Mouse (Mus musculus): Measurements from ENCODE around the gene Dctn1. TPM values are rescaled to one million over a fixed set of nuclear protein-coding genes. Genes with fewer than 3 reads are reported as not detected.
A peak's percentile ranks its signal among the peaks of the same experiment; 100 is the strongest.
"Not testable (repeated sequence)": the region's sequence is repeated elsewhere in the genome, so short reads cannot be mapped to it uniquely, and the experiment has no call there.

Dctn1 gene
- polyA plus RNA-seq, 1 experiment from 2014 or later, result 101 TPM

DNA sequence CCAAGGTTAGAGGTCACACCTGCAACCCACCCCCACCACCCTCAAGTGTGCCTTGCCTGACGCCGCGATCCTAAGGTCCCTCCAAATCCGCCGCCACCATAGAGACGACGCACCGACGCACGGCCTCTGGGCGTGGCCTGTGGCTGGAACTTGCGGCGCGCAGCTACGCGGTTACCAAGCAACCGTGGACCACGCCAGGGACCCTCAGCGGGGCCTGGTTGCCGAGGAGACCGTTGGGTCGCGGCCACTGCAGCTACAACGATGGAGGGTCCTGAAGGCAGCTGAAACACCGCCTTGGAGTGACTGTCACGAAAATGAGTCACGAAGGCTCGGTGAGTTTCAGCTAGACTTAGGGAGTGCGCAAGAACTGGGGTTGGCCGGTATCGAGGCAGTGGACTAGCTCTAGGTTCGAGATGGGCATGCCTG, 9.4 kb upstream of the Dctn1 start, which contains the start of the genes Wdr54 and 1700003E16Rik:
Wdr54 (minus strand) TSS at position 139 of the 426 bp plus-strand sequence.
1700003E16Rik (plus strand) TSS at position 146 of the 426 bp plus-strand sequence.
- H3K36me3 ChIP-seq (ENCODE audit: control insufficient read depth, insufficient read depth, low read length), result peaks cover 13% of the 10 kb centered on the region; the same call in 1 of the 2 replicates
- H3K9ac ChIP-seq (ENCODE audit: low read length), result peak within 1 kb of the TSS; percentile 68
- no peaks in the 10 kb centered on the region for H3K9me3 ChIP-seq (replicated peaks; ENCODE audit: control insufficient read depth, low read length)
- WGBS, result 0% methylated on average over 32 of the region's 32 CpGs
- peak within 1 kb of the TSS; percentile 80 for H3K4me2 ChIP-seq (ENCODE audit: low read length)
- H3K27me3 ChIP-seq (replicated peaks; ENCODE audit: control insufficient read depth, insufficient read depth, low read length), result peaks cover 13% of the 10 kb centered on the region
- peak within 1 kb of the TSS; percentile 52 for H3K4me3 ChIP-seq (ENCODE audit: low read depth, low read length)
- DNase-seq (ENCODE audit: low spot score) (peak; percentile 92), ATAC-seq (peak; percentile 97)
- H3K27ac ChIP-seq (ENCODE audit: low read depth, low read length), result peak within 1 kb of the TSS; percentile 2; the same call in 1 of the 2 replicates
- H3K4me1 ChIP-seq (ENCODE audit: control insufficient read depth, insufficient read depth, low read length), result peaks cover 6% of the 10 kb centered on the region; the same call in 1 of the 2 replicates

DNA sequence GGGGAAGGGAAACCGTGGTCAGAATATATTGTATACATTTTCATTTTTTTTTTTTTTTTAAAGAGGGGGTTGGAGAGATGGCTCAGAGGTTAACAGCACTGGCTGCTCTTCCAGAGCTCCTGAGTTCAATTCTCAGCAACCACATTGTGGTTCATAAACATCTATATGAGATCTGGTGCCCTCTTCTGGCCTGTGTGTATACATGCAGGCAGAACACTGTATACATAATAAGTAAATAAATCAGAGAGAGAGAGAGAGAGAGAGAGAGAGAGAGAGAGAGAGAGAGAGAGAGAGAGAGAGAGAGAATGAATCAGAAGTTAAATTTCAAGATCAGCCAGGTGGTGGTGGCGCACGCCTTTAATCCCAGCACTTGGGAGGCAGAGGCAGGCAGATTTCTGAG, 6.3 kb upstream of the Dctn1 start:
- H3K4me3 ChIP-seq (ENCODE audit: low read depth, low read length); H3K4me2 ChIP-seq (ENCODE audit: low read length); H3K36me3 ChIP-seq (ENCODE audit: control insufficient read depth, insufficient read depth, low read length); H3K9ac ChIP-seq (ENCODE audit: low read length); H3K4me1 ChIP-seq (ENCODE audit: control insufficient read depth, insufficient read depth, low read length); H3K27ac ChIP-seq (ENCODE audit: low read depth, low read length); ATAC-seq; H3K9me3 ChIP-seq (replicated peaks; ENCODE audit: control insufficient read depth, low read length): not testable (repeated sequence)
- peak; percentile 87 for DNase-seq (ENCODE audit: low spot score)
- peaks cover 36% of the 10 kb centered on the region for H3K27me3 ChIP-seq (replicated peaks; ENCODE audit: control insufficient read depth, insufficient read depth, low read length)
- 11% methylated on average over 3 of the region's 3 CpGs for WGBS

DNA sequence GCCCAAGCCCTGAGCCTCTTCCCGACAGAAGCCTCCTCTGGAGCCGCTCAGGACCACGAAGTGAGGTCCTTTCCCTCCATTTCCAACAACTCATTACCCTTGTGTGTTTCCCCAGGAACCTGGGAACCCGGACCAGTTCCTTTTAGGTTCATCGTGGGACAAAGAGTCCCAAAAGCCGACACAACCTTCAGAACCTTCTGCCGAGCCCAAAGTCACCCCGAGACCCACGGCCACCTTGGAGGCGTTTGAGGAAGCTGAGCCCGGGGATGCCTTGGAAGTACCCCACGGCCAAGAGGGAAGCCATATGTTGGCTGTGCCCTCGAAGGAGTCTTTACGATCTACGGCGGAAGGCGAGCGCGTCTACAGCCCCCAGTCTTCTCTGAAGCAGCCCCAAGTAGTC, 4.3 kb upstream of the Dctn1 start:
- no peak for ATAC-seq
- Histone ChIP-seq H3K27me3 (replicated peaks; ENCODE audit: control insufficient read depth, insufficient read depth, low read length) (peaks cover 36% of the 10 kb centered on the region), H3K27ac (ENCODE audit: low read depth, low read length) (no peak overlapping the region), H3K9ac (ENCODE audit: low read length) (peak overlapping the region; percentile 37; the same call in 1 of the 2 replicates), H3K9me3 (replicated peaks; ENCODE audit: control insufficient read depth, low read length) (no peaks in the 10 kb centered on the region), H3K36me3 (ENCODE audit: control insufficient read depth, insufficient read depth, low read length) (no peaks in the 10 kb centered on the region), H3K4me3 (ENCODE audit: low read depth, low read length) (peak overlapping the region; percentile 18; the same call in 1 of the 2 replicates), H3K4me1 (ENCODE audit: control insufficient read depth, insufficient read depth, low read length) (peaks cover 8% of the 10 kb centered on the region), H3K4me2 (ENCODE audit: low read length) (peak overlapping the region; percentile 41)
- 10% methylated on average over 19 of the region's 19 CpGs for WGBS
- DNase-seq (ENCODE audit: low spot score), result no peak

DNA sequence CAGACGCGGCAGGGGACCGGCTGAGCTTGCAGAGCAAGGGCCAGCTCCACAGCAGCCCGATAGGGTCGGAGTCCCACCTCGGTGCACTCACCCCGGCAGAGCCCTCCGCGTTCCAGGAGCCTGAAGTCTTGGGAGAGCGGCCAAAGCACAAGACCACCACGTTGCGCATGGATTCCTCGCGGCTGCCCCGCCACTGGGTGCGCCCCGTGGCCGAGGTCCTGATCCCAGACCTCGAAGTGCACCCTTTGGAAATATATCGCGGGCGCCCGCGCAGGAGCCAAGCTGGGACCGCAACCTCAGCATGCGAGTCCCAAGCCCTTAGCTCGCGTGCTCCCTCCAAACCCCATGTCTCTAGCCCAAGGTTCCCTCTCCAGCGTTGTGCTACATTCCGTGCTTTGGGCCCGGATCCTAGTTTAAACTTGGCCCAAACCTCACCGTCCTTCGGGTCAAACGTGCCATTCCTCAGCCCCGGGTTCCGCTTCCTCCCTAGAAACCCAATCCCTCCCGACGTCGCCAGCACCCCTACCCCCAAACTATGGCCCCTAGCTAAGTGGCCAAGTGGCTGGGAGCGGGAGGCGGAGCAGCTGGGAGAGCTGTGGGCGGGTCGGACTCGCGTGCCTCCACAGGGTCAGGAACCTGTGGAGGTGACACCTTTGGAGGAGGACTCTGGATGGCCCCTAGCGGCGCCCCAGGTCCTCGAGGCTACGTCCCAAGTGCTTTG, 3.6 kb upstream of the Dctn1 start:
- Histone ChIP-seq H3K36me3 (ENCODE audit: control insufficient read depth, insufficient read depth, low read length) (no peaks in the 10 kb centered on the region), H3K9ac (ENCODE audit: low read length) (peak overlapping the region; percentile 37), H3K27me3 (replicated peaks; ENCODE audit: control insufficient read depth, insufficient read depth, low read length) (peaks cover 36% of the 10 kb centered on the region), H3K4me1 (ENCODE audit: control insufficient read depth, insufficient read depth, low read length) (peaks cover 14% of the 10 kb centered on the region), H3K4me3 (ENCODE audit: low read depth, low read length) (peak overlapping the region; percentile 18), H3K4me2 (ENCODE audit: low read length) (peak overlapping the region; percentile 41), H3K27ac (ENCODE audit: low read depth, low read length) (no peak overlapping the region), H3K9me3 (replicated peaks; ENCODE audit: control insufficient read depth, low read length) (no peaks in the 10 kb centered on the region)
- no peak for ATAC-seq
- DNase-seq (ENCODE audit: low spot score), result no peak
- under 1% methylated on average over 49 of the region's 49 CpGs for WGBS

DNA sequence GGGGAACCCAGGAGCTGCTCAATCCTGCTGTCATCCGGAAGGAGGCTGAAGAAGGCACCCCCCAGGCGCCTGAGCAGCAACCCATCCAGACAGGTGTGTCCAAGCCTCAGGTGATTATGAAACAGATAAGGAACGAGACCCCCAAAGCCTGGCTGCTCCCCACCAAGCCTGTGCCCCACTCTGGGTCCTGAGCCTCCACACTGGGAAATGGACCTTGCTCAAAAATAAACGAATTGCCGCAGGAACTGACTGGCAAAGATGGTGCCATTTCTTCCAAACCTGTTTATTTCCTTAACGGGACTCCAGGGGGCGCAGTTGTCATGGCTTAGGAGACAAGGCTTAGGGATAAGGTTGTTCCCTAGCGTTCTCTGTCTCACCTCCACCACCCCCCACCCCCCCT, 3.0 kb upstream of the Dctn1 start:
- Histone ChIP-seq H3K4me3 (ENCODE audit: low read depth, low read length) (peak overlapping the region; percentile 18; the same call in 1 of the 2 replicates), H3K4me2 (ENCODE audit: low read length) (peak overlapping the region; percentile 41), H3K27me3 (replicated peaks; ENCODE audit: control insufficient read depth, insufficient read depth, low read length) (peaks cover 36% of the 10 kb centered on the region), H3K4me1 (ENCODE audit: control insufficient read depth, insufficient read depth, low read length) (peaks cover 16% of the 10 kb centered on the region), H3K27ac (ENCODE audit: low read depth, low read length) (no peak overlapping the region), H3K9ac (ENCODE audit: low read length) (peak overlapping the region; percentile 37), H3K9me3 (replicated peaks; ENCODE audit: control insufficient read depth, low read length) (no peaks in the 10 kb centered on the region), H3K36me3 (ENCODE audit: control insufficient read depth, insufficient read depth, low read length) (no peaks in the 10 kb centered on the region)
- 0% methylated on average over 8 of the region's 8 CpGs for WGBS
- no peak for ATAC-seq
- DNase-seq (ENCODE audit: low spot score), result peak; percentile 73

DNA sequence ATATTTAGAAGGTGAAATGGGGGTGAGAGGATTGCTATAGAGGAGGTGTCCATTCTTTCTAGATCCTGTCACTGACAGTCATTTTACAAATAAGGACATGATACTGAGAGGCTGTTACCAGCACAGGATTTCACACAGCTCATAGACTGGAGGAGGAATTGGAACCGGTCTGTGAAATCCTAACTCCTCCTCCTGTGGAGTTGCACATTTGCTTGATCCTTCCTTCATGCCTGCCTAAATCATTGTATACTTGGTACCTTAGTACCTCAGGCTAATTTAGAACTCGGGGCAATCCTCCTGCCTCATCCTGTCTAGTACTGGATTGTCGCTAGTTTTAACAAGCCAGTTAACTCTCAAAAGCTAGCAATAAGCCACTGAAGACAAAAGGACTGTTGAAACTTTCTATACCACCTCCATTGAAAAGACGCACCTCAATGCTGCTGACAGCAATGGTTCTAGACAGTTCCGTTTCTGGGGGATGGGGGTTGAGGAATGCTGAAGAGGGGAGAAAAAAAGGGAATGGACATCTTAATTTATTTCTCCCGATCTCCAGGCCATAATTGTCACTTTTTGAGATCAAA, 604 bp upstream of the Dctn1 start:
- H3K4me1 ChIP-seq (ENCODE audit: control insufficient read depth, insufficient read depth, low read length), result peaks cover 16% of the 10 kb centered on the region
- peak overlapping the region; percentile 89 for H3K4me3 ChIP-seq (ENCODE audit: low read depth, low read length)
- peaks cover 34% of the 10 kb centered on the region for H3K27me3 ChIP-seq (replicated peaks; ENCODE audit: control insufficient read depth, insufficient read depth, low read length)
- H3K4me2 ChIP-seq (ENCODE audit: low read length), result peak overlapping the region; percentile 88
- H3K9me3 ChIP-seq (replicated peaks; ENCODE audit: control insufficient read depth, low read length), result no peaks in the 10 kb centered on the region
- 4% methylated on average over 6 of the region's 6 CpGs for WGBS
- H3K9ac ChIP-seq (ENCODE audit: low read length), result peak overlapping the region; percentile 90
- DNase-seq (ENCODE audit: low spot score) (no peak), ATAC-seq (peak; percentile 54)
- H3K27ac ChIP-seq (ENCODE audit: low read depth, low read length), result no peak overlapping the region
- H3K36me3 ChIP-seq (ENCODE audit: control insufficient read depth, insufficient read depth, low read length), result no peaks in the 10 kb centered on the region

DNA sequence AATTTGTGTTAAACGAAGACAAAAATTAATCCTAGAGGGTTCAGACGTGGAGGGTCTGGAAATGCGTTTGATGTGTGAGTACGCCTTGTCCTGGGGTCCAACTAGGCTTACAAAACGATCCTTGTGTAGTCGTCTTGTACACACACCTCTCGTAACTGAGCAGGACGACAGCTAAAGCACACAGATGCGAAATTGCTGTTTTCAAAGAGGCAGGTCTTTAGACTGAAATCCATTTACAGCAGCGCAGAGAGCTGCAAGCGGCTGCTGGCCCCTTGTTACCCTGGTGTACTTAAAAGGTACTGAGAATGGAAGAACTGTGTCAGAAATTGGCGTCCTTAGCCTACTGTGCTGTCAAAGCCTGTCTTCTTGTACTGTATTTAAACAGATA, 517 bp downstream of the Dctn1 start:
- Histone ChIP-seq H3K9ac (ENCODE audit: low read length) (peak overlapping the region; percentile 90), H3K4me2 (ENCODE audit: low read length) (peak overlapping the region; percentile 88), H3K4me1 (ENCODE audit: control insufficient read depth, insufficient read depth, low read length) (peaks cover 16% of the 10 kb centered on the region), H3K4me3 (ENCODE audit: low read depth, low read length) (peak overlapping the region; percentile 89), H3K9me3 (replicated peaks; ENCODE audit: control insufficient read depth, low read length) (no peaks in the 10 kb centered on the region), H3K27ac (ENCODE audit: low read depth, low read length) (peak overlapping the region; percentile 85; the same call in 1 of the 2 replicates), H3K27me3 (replicated peaks; ENCODE audit: control insufficient read depth, insufficient read depth, low read length) (peaks cover 23% of the 10 kb centered on the region), H3K36me3 (ENCODE audit: control insufficient read depth, insufficient read depth, low read length) (no peaks in the 10 kb centered on the region)
- 1% methylated on average over 12 of the region's 12 CpGs for WGBS
- DNase-seq (ENCODE audit: low spot score) (no peak), ATAC-seq (peak; percentile 11)

DNA sequence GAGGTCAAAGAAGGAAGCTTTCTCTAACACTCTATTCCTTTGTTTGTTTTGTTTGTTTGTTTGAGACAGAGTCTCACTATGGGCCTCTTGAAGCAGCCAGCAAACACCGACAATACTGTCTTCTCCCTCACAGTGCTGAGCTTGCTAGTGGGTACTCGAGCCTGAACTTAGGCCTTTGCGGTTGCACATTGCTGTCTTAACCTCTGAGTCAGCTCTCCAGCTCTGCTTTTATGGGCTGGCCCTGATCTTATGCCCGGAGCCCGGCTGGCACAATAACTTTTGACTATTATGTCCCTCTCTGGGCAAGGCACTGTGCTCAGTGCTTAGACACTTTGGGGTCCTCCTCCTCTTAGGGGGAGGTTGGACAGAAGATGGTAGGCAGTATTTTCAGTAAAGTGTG, 4.2 kb downstream of the Dctn1 start:
- Histone ChIP-seq H3K4me1 (ENCODE audit: control insufficient read depth, insufficient read depth, low read length) (peaks cover 14% of the 10 kb centered on the region), H3K9me3 (replicated peaks; ENCODE audit: control insufficient read depth, low read length) (no peaks in the 10 kb centered on the region), H3K9ac (ENCODE audit: low read length) (no peak overlapping the region), H3K4me3 (ENCODE audit: low read depth, low read length) (no peak overlapping the region), H3K27me3 (replicated peaks; ENCODE audit: control insufficient read depth, insufficient read depth, low read length) (no peaks in the 10 kb centered on the region), H3K36me3 (ENCODE audit: control insufficient read depth, insufficient read depth, low read length) (no peaks in the 10 kb centered on the region; the same call in 1 of the 2 replicates), H3K27ac (ENCODE audit: low read depth, low read length) (no peak overlapping the region), H3K4me2 (ENCODE audit: low read length) (no peak overlapping the region)
- WGBS, result 88% methylated on average over 5 of the region's 5 CpGs
- ATAC-seq, result no peak
- no peak for DNase-seq (ENCODE audit: low spot score)

DNA sequence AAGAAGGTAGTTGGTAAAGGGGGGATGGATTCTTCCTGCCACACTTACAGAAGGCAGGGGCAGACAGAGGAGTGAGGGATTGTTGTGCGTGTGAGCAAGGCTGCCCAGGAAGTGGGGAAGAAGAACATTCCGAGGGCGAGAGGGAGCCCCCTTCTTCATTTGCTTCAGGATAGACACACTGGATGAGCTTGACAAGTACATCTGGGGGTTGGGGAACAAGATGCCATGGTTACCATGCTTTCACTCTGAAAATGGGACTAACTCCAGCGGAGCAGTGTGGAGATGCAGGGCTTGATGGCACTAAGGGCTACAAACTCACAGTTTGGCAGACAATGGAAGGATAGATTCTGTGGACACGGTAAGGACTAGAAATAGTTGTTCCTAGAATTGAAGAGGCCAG, 5.3 kb downstream of the Dctn1 start:
- Histone ChIP-seq H3K36me3 (ENCODE audit: control insufficient read depth, insufficient read depth, low read length) (no peaks in the 10 kb centered on the region; the same call in 1 of the 2 replicates), H3K27ac (ENCODE audit: low read depth, low read length) (no peak overlapping the region), H3K4me2 (ENCODE audit: low read length) (peak overlapping the region; percentile 30), H3K4me3 (ENCODE audit: low read depth, low read length) (no peak overlapping the region), H3K9me3 (replicated peaks; ENCODE audit: control insufficient read depth, low read length) (no peaks in the 10 kb centered on the region), H3K4me1 (ENCODE audit: control insufficient read depth, insufficient read depth, low read length) (peaks cover 9% of the 10 kb centered on the region; the same call in 1 of the 2 replicates), H3K27me3 (replicated peaks; ENCODE audit: control insufficient read depth, insufficient read depth, low read length) (no peaks in the 10 kb centered on the region), H3K9ac (ENCODE audit: low read length) (no peak overlapping the region)
- ATAC-seq, result no peak
- DNase-seq (ENCODE audit: low spot score), result no peak
- WGBS, result 86% methylated on average over 5 of the region's 5 CpGs

Measured in forebrain, embryonic 14.5 days (tissue).